8 mouse cellular contexts compared by ENCODE assay signal in genomic region chr16:49616263-49616872, GRCm38 (mm10).
DNase-seq lines count a peak whose midpoint lies in the region; ATAC-seq and TF ChIP-seq lines count a peak whose summit lies in the region.

No protein-coding gene starts in this region.

- peaks cover 8% of the 10 kb centered on the region for H3K9me3 ChIP-seq in hindbrain, embryonic 13.5 days
- H3K9me3 ChIP-seq in hindbrain, embryonic 11.5 days (ENCODE audit: control insufficient read depth, low read length), result no peaks in the 10 kb centered on the region; the same call in 1 of the 2 replicates
- H3K9me3 ChIP-seq in heart, embryonic 16.5 days (replicated peaks; ENCODE audit: control insufficient read depth, low read length), result peaks cover 6% of the 10 kb centered on the region; the same call in 1 of the 2 replicates
- peaks cover 3% of the 10 kb centered on the region; the same call in 1 of the 2 replicates for H3K9me3 ChIP-seq in liver, embryonic 11.5 days (ENCODE audit: control insufficient read depth, low read length)

- TF ChIP-seq POLR2A in cerebellum, adult 2 months (IDR thresholded peaks at IDR 0.05; ENCODE audit: borderline replicate concordance, insufficient read depth, low read length), result no peak

- peak overlapping the region; percentile 20; the same call in 1 of the 2 replicates for H3K4me2 ChIP-seq in hindbrain, embryonic 13.5 days
- no peak overlapping the region for H3K4me2 ChIP-seq in hindbrain, embryonic 11.5 days (replicated peaks; ENCODE audit: low read depth, low read length)
- H3K4me2 ChIP-seq in heart, embryonic 16.5 days (ENCODE audit: low read depth, low read length), result peak overlapping the region; percentile 44
- H3K4me2 ChIP-seq in liver, embryonic 11.5 days, result no peak overlapping the region

- H3K4me3 ChIP-seq in hindbrain, embryonic 13.5 days, result no peak overlapping the region
- no peak overlapping the region for H3K4me3 ChIP-seq in hindbrain, embryonic 11.5 days (ENCODE audit: low read depth, low read length)
- peak overlapping the region; percentile 46 for H3K4me3 ChIP-seq in cerebellum, adult 2 months (replicated peaks; ENCODE audit: insufficient read depth, low read depth, low read length)
- peak overlapping the region; percentile 20 for H3K4me3 ChIP-seq in heart, embryonic 16.5 days (ENCODE audit: low read length)
- no peak overlapping the region for H3K4me3 ChIP-seq in liver, embryonic 11.5 days (ENCODE audit: low read depth, low read length)

- whole genome bisulfite sequencing in hindbrain, embryonic 13.5 days, result 70% methylated on average over 13 of the region's 13 CpGs
- 80% methylated on average over 13 of the region's 13 CpGs for WGBS in hindbrain, embryonic 11.5 days
- WGBS in cerebellum, adult 2 months, result 7% methylated on average over 13 of the region's 13 CpGs
- whole genome bisulfite sequencing in heart, embryonic 16.5 days, result 47% methylated on average over 13 of the region's 13 CpGs
- WGBS in liver, embryonic 11.5 days, result 74% methylated on average over 13 of the region's 13 CpGs

- no peak for TF ChIP-seq CTCF in cerebellum, adult 2 months (IDR thresholded peaks at IDR 0.05; ENCODE audit: borderline replicate concordance, insufficient read depth, low read depth, low read length)

- DNase-seq in hindbrain, embryonic 11.5 days (ENCODE audit: low spot score), result no peak
- DNase-seq in 3T3-L1 (ENCODE audit: low read depth, low spot score), result peak; percentile 55
- peak; percentile 59 to 62 for DNase-seq in cerebellum, adult 2 months
- DNase-seq in liver, embryonic 11.5 days (ENCODE audit: low spot score), result no peak
- DNase-seq in thymus, postnatal 10 days (ENCODE audit: low spot score in 2 of 2), result no peak

- ATAC-seq in hindbrain, embryonic 13.5 days (ENCODE audit: low FRiP score), result peak; percentile 72
- no peak for ATAC-seq in hindbrain, embryonic 11.5 days (ENCODE audit: low FRiP score)
- ATAC-seq in heart, embryonic 16.5 days (replicated peaks; ENCODE audit: extremely low read depth, insufficient read depth, low FRiP score), result peak; percentile 23; the same call in 1 of the 2 replicates
- ATAC-seq in erythroblast, adult 5-6 weeks (replicated peaks; ENCODE audit: low FRiP score, poor library complexity, severe bottlenecking), result no peak
- no peak for ATAC-seq in liver, embryonic 11.5 days (replicated peaks; ENCODE audit: low FRiP score)

- H3K36me3 ChIP-seq in hindbrain, embryonic 13.5 days, result no peaks in the 10 kb centered on the region
- H3K36me3 ChIP-seq in hindbrain, embryonic 11.5 days (ENCODE audit: control insufficient read depth, insufficient read depth, low read length), result no peaks in the 10 kb centered on the region
- no peaks in the 10 kb centered on the region; the same call in 1 of the 2 replicates for H3K36me3 ChIP-seq in heart, embryonic 16.5 days (ENCODE audit: control insufficient read depth, insufficient read depth)
- no peaks in the 10 kb centered on the region for H3K36me3 ChIP-seq in liver, embryonic 11.5 days (ENCODE audit: control insufficient read depth, insufficient read depth, low read length)

- 0 out of 2 replicates have a peak overlapping the region, but pooled peaks have one; percentile 0 for H3K27ac ChIP-seq in hindbrain, embryonic 13.5 days
- no peak overlapping the region for H3K27ac ChIP-seq in hindbrain, embryonic 11.5 days (ENCODE audit: low read depth, low read length)
- H3K27ac ChIP-seq in cerebellum, adult 2 months (ENCODE audit: insufficient read depth, low read length), result no peak overlapping the region
- H3K27ac ChIP-seq in heart, embryonic 16.5 days (ENCODE audit: low read length), result peak overlapping the region; percentile 16; the same call in 1 of the 2 replicates
- no peak overlapping the region for H3K27ac ChIP-seq in liver, embryonic 11.5 days (ENCODE audit: low read depth, low read length)

- no peaks in the 10 kb centered on the region for H3K27me3 ChIP-seq in hindbrain, embryonic 13.5 days
- no peaks in the 10 kb centered on the region for H3K27me3 ChIP-seq in hindbrain, embryonic 11.5 days (ENCODE audit: control insufficient read depth, insufficient read depth, low read length)
- H3K27me3 ChIP-seq in cerebellum, adult 2 months (ENCODE audit: control insufficient read depth, insufficient read depth, low read length), result no peaks in the 10 kb centered on the region
- H3K27me3 ChIP-seq in heart, embryonic 16.5 days (ENCODE audit: control insufficient read depth, insufficient read depth, low read length), result no peaks in the 10 kb centered on the region
- H3K27me3 ChIP-seq in liver, embryonic 11.5 days (replicated peaks; ENCODE audit: control insufficient read depth, insufficient read depth, low read length), result no peaks in the 10 kb centered on the region

- no peak overlapping the region for H3K9ac ChIP-seq in hindbrain, embryonic 13.5 days
- no peak overlapping the region for H3K9ac ChIP-seq in hindbrain, embryonic 11.5 days (ENCODE audit: low read depth, low read length)
- no peak overlapping the region for H3K9ac ChIP-seq in heart, embryonic 16.5 days (ENCODE audit: low read length)
- H3K9ac ChIP-seq in liver, embryonic 11.5 days (ENCODE audit: low read depth, low read length), result no peak overlapping the region

- H3K4me1 ChIP-seq in hindbrain, embryonic 13.5 days (replicated peaks), result 0 out of 2 replicates have a peak, but pooled peaks cover 2% of the 10 kb centered on the region
- H3K4me1 ChIP-seq in hindbrain, embryonic 11.5 days (replicated peaks; ENCODE audit: control insufficient read depth, insufficient read depth, low read length), result no peaks in the 10 kb centered on the region
- no peaks in the 10 kb centered on the region for H3K4me1 ChIP-seq in cerebellum, adult 2 months (ENCODE audit: control insufficient read depth, insufficient read depth, low read length)
- 0 out of 2 replicates have a peak, but pooled peaks cover 4% of the 10 kb centered on the region for H3K4me1 ChIP-seq in heart, embryonic 16.5 days (ENCODE audit: control insufficient read depth, insufficient read depth, low read length)
- no peaks in the 10 kb centered on the region for H3K4me1 ChIP-seq in liver, embryonic 11.5 days (replicated peaks; ENCODE audit: control insufficient read depth, insufficient read depth, low read length)

Comparison
In these comparisons a context has a peak if more than half of its experiments do, and no peak if none do; other contexts are left out.
1. ATAC-seq: peak in hindbrain, embryonic 13.5 days (single experiment) and heart, embryonic 16.5 days (single experiment); none in hindbrain, embryonic 11.5 days (single experiment), erythroblast, adult 5-6 weeks (single experiment) and liver, embryonic 11.5 days (single experiment).
2. H3K27ac ChIP-seq: peak in hindbrain, embryonic 13.5 days (single experiment) and heart, embryonic 16.5 days (single experiment); none in hindbrain, embryonic 11.5 days (single experiment), cerebellum, adult 2 months (single experiment) and liver, embryonic 11.5 days (single experiment).
3. H3K4me2 ChIP-seq: peak in hindbrain, embryonic 13.5 days (single experiment) and heart, embryonic 16.5 days (single experiment); none in hindbrain, embryonic 11.5 days (single experiment) and liver, embryonic 11.5 days (single experiment).
4. H3K4me3 ChIP-seq: peak in cerebellum, adult 2 months (single experiment) and heart, embryonic 16.5 days (single experiment); none in hindbrain, embryonic 13.5 days (single experiment), hindbrain, embryonic 11.5 days (single experiment) and liver, embryonic 11.5 days (single experiment).
5. DNase-seq: peak in 3T3-L1 (single experiment) and cerebellum, adult 2 months (2 of 2); none in hindbrain, embryonic 11.5 days (single experiment), liver, embryonic 11.5 days (single experiment) and thymus, postnatal 10 days (0 of 2).